Mouse (Mus musculus): ENCODE measurements around the gene Sema5b. TPM values are rescaled to one million over a fixed set of nuclear protein-coding genes. Genes with fewer than 3 reads are reported as not detected.

The Sema5b gene
- total RNA-seq (2012; rRNA removed) (not detected in 2 replicates), polyA plus RNA-seq (2012; ENCODE audit: insufficient read depth in 1 of 2, insufficient read length in 2 of 2, low read depth in 1 of 2, low replicate concordance in 2 of 2, missing spikeins in 1 of 2) (not detected)

GRCm38 (mm10) chr16:35541117-35541641, at the start of gene Sema5b:
Gene Sema5b (plus strand): TSS chr16:35541145.
- Histone ChIP-seq H3K27ac (ENCODE audit: control insufficient read depth, low read depth, low read length) (no peak within 1 kb of the TSS), H3K4me3 (ENCODE audit: control insufficient read depth in 1 of 2, insufficient read depth in 1 of 2, low read depth in 2 of 2, low read length in 2 of 2) (no peak within 1 kb of the TSS), H3K4me1 (ENCODE audit: control insufficient read depth in 1 of 2, insufficient read depth in 2 of 2, low read length in 2 of 2) (no peaks in the 10 kb centered on the region), H3K36me3 (ENCODE audit: control insufficient read depth in 1 of 2, insufficient read depth in 2 of 2, low read length in 2 of 2) (no peaks in the 10 kb centered on the region), H3K9ac (ENCODE audit: control insufficient read depth, low read depth, low read length, poor library complexity, severe bottlenecking) (no peak within 1 kb of the TSS), H3K79me2 (ENCODE audit: control insufficient read depth, insufficient read depth, low read length, poor library complexity) (no peaks in the 10 kb centered on the region), H3K27me3 (ENCODE audit: control insufficient read depth in 1 of 2, insufficient read depth in 2 of 2, low read length in 2 of 2) (no peaks in the 10 kb centered on the region), H3K9me3 (replicated peaks; ENCODE audit: insufficient read depth, low read length) (no peaks in the 10 kb centered on the region)
- no peak for TF ChIP-seq USF2 (IDR thresholded peaks at IDR 0.05; ENCODE audit: borderline replicate concordance in 1 of 2, insufficient read depth in 1 of 2, low read depth in 1 of 2, low read length in 2 of 2)
- TF ChIP-seq ELF1 (IDR thresholded peaks at IDR 0.05; ENCODE audit: low read depth, low read length), result no peak
- TF ChIP-seq MYB (IDR thresholded peaks at IDR 0.05; ENCODE audit: low read depth, low read length), result no peak
- no peak for TF ChIP-seq RCOR1 (IDR thresholded peaks at IDR 0.05; ENCODE audit: low read depth, low read length)
- TF ChIP-seq RAD21 (IDR thresholded peaks at IDR 0.05; ENCODE audit: low read depth, low read length), result no peak
- TF ChIP-seq MYC (IDR thresholded peaks at IDR 0.05; ENCODE audit: low read depth, low read length), result no peak
- TF ChIP-seq TAL1 (IDR thresholded peaks at IDR 0.05; ENCODE audit: low read length), result no peak
- TF ChIP-seq MAFK (IDR thresholded peaks at IDR 0.05; ENCODE audit: borderline replicate concordance, low read depth, low read length), result no peak
- TF ChIP-seq SIN3A (IDR thresholded peaks at IDR 0.05; ENCODE audit: low read length), result no peak
- TF ChIP-seq GABPA (IDR thresholded peaks at IDR 0.05; ENCODE audit: low read depth, low read length), result no peak
- TF ChIP-seq TCF12 (IDR thresholded peaks at IDR 0.05; ENCODE audit: low read depth, low read length), result no peak
- TF ChIP-seq KAT2A (conservative IDR thresholded peaks at IDR 0.05; ENCODE audit: low read depth, low read length), result no peak
- DNase-seq (ENCODE audit: low read depth, low spot score), result no peak

GRCm38 (mm10) chr16:35500342-35500741, 40.6 kb upstream of the Sema5b start:
- no peaks in the 10 kb centered on the region for H3K79me2 ChIP-seq (ENCODE audit: control insufficient read depth, insufficient read depth, low read length, poor library complexity)
- no peaks in the 10 kb centered on the region for H3K27me3 ChIP-seq (ENCODE audit: control insufficient read depth in 1 of 2, insufficient read depth in 2 of 2, low read length in 2 of 2)
- no peaks in the 10 kb centered on the region for H3K4me1 ChIP-seq (ENCODE audit: control insufficient read depth in 1 of 2, insufficient read depth in 2 of 2, low read length in 2 of 2)
- no peaks in the 10 kb centered on the region for H3K36me3 ChIP-seq (ENCODE audit: control insufficient read depth in 1 of 2, insufficient read depth in 2 of 2, low read length in 2 of 2)
- no peak for DNase-seq (ENCODE audit: low read depth, low spot score)
- H3K9me3 ChIP-seq (replicated peaks; ENCODE audit: insufficient read depth, low read length), result no peaks in the 10 kb centered on the region
- H3K27ac ChIP-seq (ENCODE audit: control insufficient read depth, low read depth, low read length), result no peak overlapping the region
- TF ChIP-seq ZMIZ1 (IDR thresholded peaks at IDR 0.05; ENCODE audit: low read depth, low read length), result no peak
- TF ChIP-seq NELFE (IDR thresholded peaks at IDR 0.05; ENCODE audit: low read depth, low read length), result no peak
- TF ChIP-seq ELF1 (IDR thresholded peaks at IDR 0.05; ENCODE audit: low read depth, low read length), result no peak
- TF ChIP-seq POLR2AphosphoS2 (IDR thresholded peaks at IDR 0.05; ENCODE audit: low read length), result no peak
- TF ChIP-seq ZNF384 (IDR thresholded peaks at IDR 0.05; ENCODE audit: low read depth, low read length), result no peak
- TF ChIP-seq CTCF (IDR thresholded peaks at IDR 0.05 in 2 of 3, conservative IDR thresholded peaks at IDR 0.05 in 1 of 3; ENCODE audit: control insufficient read depth in 1 of 3, insufficient read depth in 1 of 3, low read depth in 2 of 3, low read length in 3 of 3, poor library complexity in 1 of 3, severe bottlenecking in 1 of 3), result 0 out of 6 replicates have a peak, but pooled peaks of 1 of the 3 experiments have one; percentile 9
- no peak for TF ChIP-seq ETS1 (IDR thresholded peaks at IDR 0.05; ENCODE audit: low read depth, low read length)
- H3K4me3 ChIP-seq (ENCODE audit: control insufficient read depth in 1 of 2, insufficient read depth in 1 of 2, low read depth in 2 of 2, low read length in 2 of 2), result no peak overlapping the region
- H3K9ac ChIP-seq (ENCODE audit: control insufficient read depth, low read depth, low read length, poor library complexity, severe bottlenecking), result no peak overlapping the region
